In the genomic region with DNA sequence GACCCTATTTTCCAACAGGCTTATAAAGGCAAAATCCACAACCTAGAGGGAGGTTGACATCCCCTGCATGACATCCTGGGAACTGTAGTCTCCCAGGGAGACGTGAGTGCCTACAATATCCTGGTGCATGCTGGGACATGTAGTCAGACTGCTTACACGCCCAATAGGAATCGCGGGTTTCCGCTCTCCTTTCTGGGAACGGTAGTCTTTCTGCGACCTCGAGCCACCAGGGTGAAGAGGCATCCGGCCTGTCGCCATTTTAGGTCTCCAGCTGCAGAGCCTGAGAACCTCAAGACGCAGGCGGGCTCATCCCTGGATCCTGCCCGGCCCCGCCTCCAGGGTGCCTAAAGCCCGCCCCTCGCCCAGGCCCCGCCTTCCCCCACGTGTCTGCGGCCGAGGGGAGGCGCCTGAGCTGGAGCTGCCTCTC, we compare ENCODE assay signal across 8 mouse cellular contexts. TPM values are rescaled to one million over a fixed set of nuclear protein-coding genes. Genes with fewer than 3 reads are reported as not detected.
DNase-seq lines count a peak whose midpoint lies in the region; ATAC-seq lines count a peak whose summit lies in the region.
"Not testable (repeated sequence)": the region's sequence is repeated elsewhere in the genome, so short reads cannot be mapped to it uniquely, and the experiment has no call there.

A gene (plus strand): TSS at position 400 of the 427 bp plus-strand sequence.

- not testable (repeated sequence) for H3K36me3 ChIP-seq in heart, embryonic 13.5 days; liver, embryonic 12.5 days; stomach, embryonic 15.5 days

- not testable (repeated sequence) for H3K4me1 ChIP-seq in brown adipose tissue, adult 24 weeks (ENCODE audit: control insufficient read depth, insufficient read depth, insufficient read length, low read length); heart, embryonic 13.5 days; liver, embryonic 12.5 days; stomach, embryonic 15.5 days

- under 1% methylated on average over 21 of the region's 21 CpGs for WGBS in heart, embryonic 13.5 days
- under 1% methylated on average over 21 of the region's 21 CpGs for WGBS in liver, embryonic 12.5 days (ENCODE audit: insufficient replicate concordance)
- WGBS in stomach, embryonic 15.5 days: under 1% methylated on average over 21 of the region's 21 CpGs

- H3K9me3 ChIP-seq in heart, embryonic 13.5 days; liver, embryonic 12.5 days (replicated peaks); stomach, embryonic 15.5 days: not testable (repeated sequence)

- not testable (repeated sequence) for H3K27ac ChIP-seq in brown adipose tissue, adult 24 weeks (replicated peaks; ENCODE audit: low read depth, low read length); liver, embryonic 12.5 days; stomach, embryonic 15.5 days
- H3K27ac ChIP-seq in heart, embryonic 13.5 days (replicated peaks): peak within 1 kb of the TSS; percentile 56; the same call in 1 of the 2 replicates

- ATAC-seq in heart, embryonic 13.5 days (ENCODE audit: extremely low read depth, insufficient number of reproducible peaks, low FRiP score, low TSS enrichment): peak; percentile 97
- peak; percentile 98 for ATAC-seq in liver, embryonic 12.5 days
- ATAC-seq in stomach, embryonic 15.5 days (ENCODE audit: insufficient read depth, low FRiP score, low read depth): peak; percentile 98

- not testable (repeated sequence) for H3K27me3 ChIP-seq in heart, embryonic 13.5 days (replicated peaks); liver, embryonic 12.5 days (replicated peaks); stomach, embryonic 15.5 days (replicated peaks)

- peak within 1 kb of the TSS; percentile 72 for H3K4me3 ChIP-seq in brown adipose tissue, adult 24 weeks (ENCODE audit: insufficient read depth, low read depth, low read length)
- H3K4me3 ChIP-seq in heart, embryonic 13.5 days: peak within 1 kb of the TSS; percentile 72
- peak within 1 kb of the TSS; percentile 65 for H3K4me3 ChIP-seq in liver, embryonic 12.5 days
- H3K4me3 ChIP-seq in stomach, embryonic 15.5 days (replicated peaks): peak within 1 kb of the TSS; percentile 67

- DNase-seq in CD4-positive, CD25-positive, alpha-beta regulatory T cell, adult 2 months (ENCODE audit: low read depth, low spot score): peak; percentile 94
- DNase-seq in fat pad, adult 2 months (ENCODE audit: extremely low read depth, low read depth, low spot score): peak; percentile 75
- DNase-seq in kidney, postnatal 10 days: peak; percentile 99
- DNase-seq in natural killer cell, adult 2 months (ENCODE audit: low spot score in 2 of 2): peak; percentile 98 to 99

- peak within 1 kb of the TSS; percentile 68 for H3K4me2 ChIP-seq in heart, embryonic 13.5 days
- peak within 1 kb of the TSS; percentile 87 for H3K4me2 ChIP-seq in liver, embryonic 12.5 days
- peak within 1 kb of the TSS; percentile 60 for H3K4me2 ChIP-seq in stomach, embryonic 15.5 days

- H3K9ac ChIP-seq in heart, embryonic 13.5 days: peak within 1 kb of the TSS; percentile 82
- H3K9ac ChIP-seq in liver, embryonic 12.5 days: peak within 1 kb of the TSS; percentile 63
- peak within 1 kb of the TSS; percentile 32; the same call in 1 of the 2 replicates for H3K9ac ChIP-seq in stomach, embryonic 15.5 days

RNA-seq across cellular contexts. Expression of the gene that starts here (rescaled TPM):
- not detected in 2 replicates for polyA plus RNA-seq in brown adipose tissue, adult 24 weeks (2012; ENCODE audit: insufficient read depth, insufficient read length, missing spikeins)
- 0.12 and 0.22 TPM in 2 replicates for polyA plus RNA-seq in heart, embryonic 13.5 days (2015; fragmentation: Nextera tagmentation; extraction: Ambion mirVana)
- polyA plus RNA-seq in liver, embryonic 12.5 days (2016; fragmentation: Nextera tagmentation; extraction: Ambion mirVana): 0.05 TPM in 1 of 2 replicates, not detected in the other
- polyA plus RNA-seq in stomach, embryonic 15.5 days (2015; fragmentation: Nextera tagmentation; extraction: Ambion mirVana): 0.27 and 0.45 TPM in 2 replicates

Comparison
In these comparisons a context has a peak if more than half of its experiments do, and no peak if none do; other contexts are left out.
1. Peak in ATAC-seq, H3K4me3 ChIP-seq, H3K27ac ChIP-seq, H3K9ac ChIP-seq and H3K4me2 ChIP-seq in heart, embryonic 13.5 days; RNA of the gene not detected or under 1 TPM.
2. Peak in ATAC-seq, H3K4me3 ChIP-seq, H3K9ac ChIP-seq and H3K4me2 ChIP-seq in liver, embryonic 12.5 days; RNA of the gene not detected or under 1 TPM.
3. Peak in ATAC-seq, H3K4me3 ChIP-seq, H3K9ac ChIP-seq and H3K4me2 ChIP-seq in stomach, embryonic 15.5 days; RNA of the gene not detected or under 1 TPM.
4. H3K9ac ChIP-seq: peak in every context shown above with its lines; median percentile 82 in heart, embryonic 13.5 days; 63 in liver, embryonic 12.5 days; 32 in stomach, embryonic 15.5 days.